Mouse (Mus musculus) liver, postnatal 0 days (tissue): ENCODE results near the gene Rps6ka5.

Experiments
- CTCF ChIP-seq: sonication (generic); IDR thresholded peaks from 2 replicates; pipeline ENCODE4 v1.5.1; 2016; ENCODE audit warnings: antibody characterized with exemption, low read depth
- EP300 ChIP-seq: IDR thresholded peaks from 2 replicates; pipeline ENCODE4 v1.6.1; 2016; ENCODE audit warnings: antibody characterized with exemption, low read depth, mild to moderate bottlenecking

DNA sequence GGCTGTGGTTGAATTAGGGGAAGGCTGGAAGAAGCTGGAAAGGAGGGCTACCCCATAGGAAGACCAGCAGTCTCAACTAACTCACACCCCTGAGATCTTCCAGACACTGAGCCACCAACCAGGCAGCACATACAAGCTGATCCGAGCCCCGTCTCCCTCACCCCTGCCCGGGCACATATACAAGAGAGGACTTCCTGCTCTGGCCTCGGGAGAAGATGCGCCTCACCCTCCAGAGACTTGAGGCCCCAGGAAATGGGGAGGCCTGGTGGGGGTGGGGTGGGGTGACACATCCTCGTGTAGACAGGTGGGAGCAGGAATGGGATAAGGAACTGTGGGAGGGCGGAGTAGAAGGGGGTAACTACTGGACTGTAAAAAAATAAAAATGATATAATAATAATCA lies 45.0 kb downstream of the Rps6ka5 start:
- no peak for TF ChIP-seq CTCF
- TF ChIP-seq EP300 = no peak
